Mouse (Mus musculus): Measurements from ENCODE around the gene Lrguk.

Lrguk gene

GRCm38 (mm10) chr6:34116838-34117478, 87.7 kb downstream of the Lrguk start:
- in situ Hi-C loops (cut with MboI; ENCODE audit: low pct_unique_long_range_greater_than_20kb in 1 of 2, low sequenced_read_pairs in 2 of 2, unreplicated experiment in 1 of 2), result no loop called here

- in situ Hi-C loops (cut with MboI; ENCODE audit: low pct_unique_long_range_greater_than_20kb in 1 of 2, low sequenced_read_pairs in 2 of 2, unreplicated experiment in 1 of 2), result no loop called here
Measured at GRCm38 (mm10) chr6:34124401-34124800, 95.2 kb downstream of the Lrguk start.

- in situ Hi-C loops (cut with MboI; ENCODE audit: low pct_unique_long_range_greater_than_20kb in 1 of 2, low sequenced_read_pairs in 2 of 2, unreplicated experiment in 1 of 2), result no loop called here
Measured at GRCm38 (mm10) chr6:34129261-34129660, 100.0 kb downstream of the Lrguk start.

- in situ Hi-C loops (cut with MboI; ENCODE audit: low pct_unique_long_range_greater_than_20kb in 1 of 2, low sequenced_read_pairs in 2 of 2, unreplicated experiment in 1 of 2), result no loop called here
Measured at GRCm38 (mm10) chr6:34132391-34132790, 103.1 kb downstream of the Lrguk start.

GRCm38 (mm10) chr6:34138366-34138765, 109.1 kb downstream of the Lrguk start:
- in situ Hi-C loops (cut with MboI; ENCODE audit: low pct_unique_long_range_greater_than_20kb in 1 of 2, low sequenced_read_pairs in 2 of 2, unreplicated experiment in 1 of 2), result no loop called here

- in situ Hi-C loops (cut with MboI; ENCODE audit: low pct_unique_long_range_greater_than_20kb in 1 of 2, low sequenced_read_pairs in 2 of 2, unreplicated experiment in 1 of 2), result no loop called here
Measured at GRCm38 (mm10) chr6:34142931-34143330, 113.7 kb downstream of the Lrguk start.

GRCm38 (mm10) chr6:34146042-34146441, 116.8 kb downstream of the Lrguk start:
- in situ Hi-C loops (cut with MboI; ENCODE audit: low pct_unique_long_range_greater_than_20kb in 1 of 2, low sequenced_read_pairs in 2 of 2, unreplicated experiment in 1 of 2), result no loop called here

GRCm38 (mm10) chr6:34148021-34148420, 118.8 kb downstream of the Lrguk start:
- in situ Hi-C loops (cut with MboI; ENCODE audit: low pct_unique_long_range_greater_than_20kb in 1 of 2, low sequenced_read_pairs in 2 of 2, unreplicated experiment in 1 of 2), result no loop called here

- in situ Hi-C loops (cut with MboI; ENCODE audit: low pct_unique_long_range_greater_than_20kb in 1 of 2, low sequenced_read_pairs in 2 of 2, unreplicated experiment in 1 of 2), result no loop called here
Measured at GRCm38 (mm10) chr6:34148639-34149038, 119.4 kb downstream of the Lrguk start.

- in situ Hi-C loops (cut with MboI; ENCODE audit: low pct_unique_long_range_greater_than_20kb in 1 of 2, low sequenced_read_pairs in 2 of 2, unreplicated experiment in 1 of 2), result no loop called here
Measured at GRCm38 (mm10) chr6:34149066-34149465, 119.8 kb downstream of the Lrguk start.

- in situ Hi-C loops (cut with MboI; ENCODE audit: low pct_unique_long_range_greater_than_20kb in 1 of 2, low sequenced_read_pairs in 2 of 2, unreplicated experiment in 1 of 2), result no loop called here
Measured at GRCm38 (mm10) chr6:34149821-34150220, 120.6 kb downstream of the Lrguk start.

GRCm38 (mm10) chr6:34153069-34154052, 124.1 kb downstream of the Lrguk start:
- in situ Hi-C loops (cut with MboI; ENCODE audit: low pct_unique_long_range_greater_than_20kb in 1 of 2, low sequenced_read_pairs in 2 of 2, unreplicated experiment in 1 of 2), result no loop called here

- in situ Hi-C loops (cut with MboI; ENCODE audit: low pct_unique_long_range_greater_than_20kb in 1 of 2, low sequenced_read_pairs in 2 of 2, unreplicated experiment in 1 of 2), result no loop called here
Measured at GRCm38 (mm10) chr6:34154202-34154601, 125.0 kb downstream of the Lrguk start.

- in situ Hi-C loops (cut with MboI; ENCODE audit: low pct_unique_long_range_greater_than_20kb in 1 of 2, low sequenced_read_pairs in 2 of 2, unreplicated experiment in 1 of 2), result no loop called here
Measured at GRCm38 (mm10) chr6:34155137-34155804, 126.0 kb downstream of the Lrguk start.

- in situ Hi-C loops (cut with MboI; ENCODE audit: low pct_unique_long_range_greater_than_20kb in 1 of 2, low sequenced_read_pairs in 2 of 2, unreplicated experiment in 1 of 2), result no loop called here
Measured at GRCm38 (mm10) chr6:34156057-34156456, 126.8 kb downstream of the Lrguk start.

GRCm38 (mm10) chr6:34156841-34157748, 127.8 kb downstream of the Lrguk start:
- in situ Hi-C loops (cut with MboI; ENCODE audit: low pct_unique_long_range_greater_than_20kb in 1 of 2, low sequenced_read_pairs in 2 of 2, unreplicated experiment in 1 of 2), result no loop called here

- in situ Hi-C loops (cut with MboI; ENCODE audit: low pct_unique_long_range_greater_than_20kb in 1 of 2, low sequenced_read_pairs in 2 of 2, unreplicated experiment in 1 of 2), result no loop called here
Measured at GRCm38 (mm10) chr6:34159998-34160815, 131.0 kb downstream of the Lrguk start.
